Mouse (Mus musculus) ES-E14 (cell line): ENCODE measurements at regions not wholly inside any gene's neighbourhood (a gene's known extent, or its start where the extent isn't known, plus 50 kb on each side); places are given as distances from the start of the nearest gene placed in this dataset.
A peak's percentile ranks its signal among the peaks of the same experiment; 100 is the strongest.

Experiments used
- DNase-seq: peaks from one replicate; pipeline ENCODE4 v3.0.0-alpha.2; 2013; ENCODE audit warnings: low read depth, low spot score
- H3K27ac ChIP-seq: 2 replicates; pipeline ENCODE4 v1.5.1; 2012; ENCODE audit warnings: low read depth, mild to moderate bottlenecking, low read length, moderate library complexity, mixed read lengths; ENCODE audit not compliant: poor library complexity, insufficient read depth, severe bottlenecking
- H3K36me3 ChIP-seq: 2 replicates; pipeline ENCODE4 v1.6.1; 2012; ENCODE audit warnings: mild to moderate bottlenecking, low read length, moderate library complexity, mixed read lengths; ENCODE audit not compliant: control insufficient read depth, poor library complexity, insufficient read depth, severe bottlenecking
- H3K4me1 ChIP-seq, 2 experiments: fragments of 150-350 bp in 1 of 2; sonication (generic) in 1 of 2; 2 replicates each; pipeline ENCODE4 v1.6.1; 2012; ENCODE audit warnings: low read length in 2 of 2, mild to moderate bottlenecking in 1 of 2, mixed read lengths in 1 of 2; ENCODE audit not compliant: control insufficient read depth in 2 of 2, insufficient read depth in 2 of 2, poor library complexity in 1 of 2
- H3K4me3 ChIP-seq, 2 experiments: fragments of 150-350 bp in 1 of 2; sonication (generic) in 1 of 2; 2 replicates each; pipeline ENCODE4 v1.5.1; 2012; ENCODE audit warnings: low read length in 2 of 2, low read depth in 1 of 2, mild to moderate bottlenecking in 1 of 2, mixed read lengths in 1 of 2; ENCODE audit not compliant: insufficient read depth in 1 of 2, poor library complexity in 1 of 2, severe bottlenecking in 1 of 2
- H3K9ac ChIP-seq: 2 replicates; pipeline ENCODE4 v1.6.1; 2012; ENCODE audit warnings: low read depth, mild to moderate bottlenecking, low read length, mixed read lengths; ENCODE audit not compliant: poor library complexity, insufficient read depth, severe bottlenecking
- H3K9me3 ChIP-seq: fragments of 150-350 bp; sonication (generic); 2 replicates; pipeline ENCODE4 v1.6.1; 2012; ENCODE audit warnings: low read depth, mild to moderate bottlenecking, low read length; ENCODE audit not compliant: control insufficient read depth, insufficient read depth
- CHD2 ChIP-seq: IDR thresholded peaks from 2 replicates; pipeline ENCODE4 v1.6.1; 2014; ENCODE audit warnings: mild to moderate bottlenecking, low read depth, low read length, inconsistent platforms
- HCFC1 ChIP-seq: IDR thresholded peaks from 2 replicates; pipeline ENCODE4 v1.6.1; 2012; ENCODE audit warnings: low read length, inconsistent platforms, borderline replicate concordance; ENCODE audit not compliant: insufficient read depth
- MAFK ChIP-seq: IDR thresholded peaks from 2 replicates; pipeline ENCODE4 v1.6.1; 2014; ENCODE audit warnings: mild to moderate bottlenecking, low read depth, low read length, inconsistent platforms; ENCODE audit not compliant: insufficient read depth
- ZC3H11A ChIP-seq: IDR thresholded peaks from 2 replicates; pipeline ENCODE4 v1.6.1; 2012; ENCODE audit warnings: low read depth, mild to moderate bottlenecking, inconsistent platforms, low read length, borderline replicate concordance
- ZNF384 ChIP-seq: IDR thresholded peaks from 2 replicates; pipeline ENCODE4 v1.6.1; 2012; ENCODE audit warnings: low read depth, low read length, inconsistent platforms
- in situ Hi-C, 2 experiments: fragments of 600-800 bp; cut with MboI; formaldehyde crosslinking; loops; one replicate each; pipeline ENCODE4 v1.15.1; 2025; ENCODE audit warnings: low sequenced_read_pairs in 2 of 2, inconsistent platforms in 1 of 2; ENCODE audit not compliant: unreplicated experiment in 2 of 2

DNA sequence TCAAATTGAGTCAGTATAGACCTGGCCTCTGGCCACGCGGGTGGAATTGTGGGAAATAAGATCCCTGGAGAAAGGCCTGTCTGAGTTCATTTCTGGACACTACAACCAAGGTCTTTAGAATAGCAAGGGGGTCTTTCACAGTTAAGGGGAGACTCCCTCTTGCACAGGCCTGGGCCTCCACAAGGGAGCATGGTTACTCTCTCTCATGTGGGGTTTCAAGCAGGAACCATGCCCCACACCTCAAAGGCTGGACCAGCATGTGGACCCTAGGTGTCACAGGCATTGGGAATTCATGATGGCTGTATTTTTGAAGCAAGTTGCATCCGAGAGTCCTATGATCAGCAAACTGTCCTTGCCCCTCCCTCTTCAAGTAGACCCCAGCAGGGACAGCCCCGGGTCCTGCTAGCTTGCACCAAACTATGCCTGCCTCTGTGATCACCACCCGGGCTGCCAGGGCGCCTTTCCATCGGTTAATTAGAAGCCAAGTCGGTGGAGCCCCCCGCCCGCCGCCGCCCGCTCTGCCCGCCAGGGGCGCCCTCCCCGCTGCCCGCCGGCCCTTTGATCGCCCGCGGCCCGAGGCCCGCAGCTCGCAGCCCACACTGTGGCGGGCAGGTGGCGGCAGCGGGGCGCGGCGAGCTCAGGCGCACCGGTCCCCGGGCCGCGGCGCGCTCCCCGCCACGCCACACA is 137.1 kb upstream of the Mki67 start:
- H3K36me3 ChIP-seq: no peaks in the 10 kb centered on the region
- in situ Hi-C loops: no loop called here
- H3K9ac ChIP-seq: no peak overlapping the region
- H3K4me1 ChIP-seq: no peaks in the 10 kb centered on the region
- H3K4me3 ChIP-seq: peak overlapping the region in 1 of 2 experiments; percentile 20; a peak in 1 of 4 replicates
- no peak for TF ChIP-seq CHD2
- TF ChIP-seq HCFC1: no peak
- DNase-seq: peak; percentile 8
- H3K9me3 ChIP-seq: no peaks in the 10 kb centered on the region
- no peak overlapping the region for H3K27ac ChIP-seq

- DNase-seq: no peak
- TF ChIP-seq CHD2 (no peak), MAFK (no peak), ZC3H11A (no peak), ZNF384 (no peak), HCFC1 (no peak)
- Histone ChIP-seq H3K4me1 (no peaks in the 10 kb centered on the region), H3K4me3 (peak overlapping the region; percentile 3 to 20; a peak in 1 of 4 replicates), H3K9ac (no peak overlapping the region), H3K9me3 (no peaks in the 10 kb centered on the region), H3K27ac (no peak overlapping the region), H3K36me3 (no peaks in the 10 kb centered on the region)
- in situ Hi-C loops: no loop called here
Measured at GRCm38 (mm10) chr7:135853814-135854324, 137.7 kb upstream of the Mki67 start.

GRCm38 (mm10) chr7:135860288-135860687 is 144.1 kb upstream of the Mki67 start:
- Histone ChIP-seq H3K27ac (no peak overlapping the region), H3K36me3 (no peaks in the 10 kb centered on the region), H3K4me1 (no peaks in the 10 kb centered on the region), H3K9ac (no peak overlapping the region), H3K4me3 (no peak overlapping the region), H3K9me3 (no peaks in the 10 kb centered on the region)
- TF ChIP-seq ZC3H11A (no peak), HCFC1 (no peak), ZNF384 (no peak), MAFK (no peak), CHD2 (no peak)
- in situ Hi-C loops: no loop called here
- no peak for DNase-seq

- Histone ChIP-seq H3K9me3 (no peaks in the 10 kb centered on the region), H3K36me3 (no peaks in the 10 kb centered on the region), H3K9ac (no peak overlapping the region), H3K27ac (no peak overlapping the region), H3K4me3 (no peak overlapping the region), H3K4me1 (no peaks in the 10 kb centered on the region)
- TF ChIP-seq ZC3H11A (no peak), MAFK (no peak), CHD2 (no peak), ZNF384 (no peak), HCFC1 (no peak)
- in situ Hi-C loops: no loop called here
- no peak for DNase-seq
Measured at GRCm38 (mm10) chr7:135860741-135861408, 144.7 kb upstream of the Mki67 start.
